Mouse (Mus musculus): Measurements from ENCODE around the gene Lrriq1. TPM values are rescaled to one million over a fixed set of nuclear protein-coding genes. Genes with fewer than 3 reads are reported as not detected.

The Lrriq1 gene
- polyA plus RNA-seq, 1 experiment = 4.4 TPM

DNA sequence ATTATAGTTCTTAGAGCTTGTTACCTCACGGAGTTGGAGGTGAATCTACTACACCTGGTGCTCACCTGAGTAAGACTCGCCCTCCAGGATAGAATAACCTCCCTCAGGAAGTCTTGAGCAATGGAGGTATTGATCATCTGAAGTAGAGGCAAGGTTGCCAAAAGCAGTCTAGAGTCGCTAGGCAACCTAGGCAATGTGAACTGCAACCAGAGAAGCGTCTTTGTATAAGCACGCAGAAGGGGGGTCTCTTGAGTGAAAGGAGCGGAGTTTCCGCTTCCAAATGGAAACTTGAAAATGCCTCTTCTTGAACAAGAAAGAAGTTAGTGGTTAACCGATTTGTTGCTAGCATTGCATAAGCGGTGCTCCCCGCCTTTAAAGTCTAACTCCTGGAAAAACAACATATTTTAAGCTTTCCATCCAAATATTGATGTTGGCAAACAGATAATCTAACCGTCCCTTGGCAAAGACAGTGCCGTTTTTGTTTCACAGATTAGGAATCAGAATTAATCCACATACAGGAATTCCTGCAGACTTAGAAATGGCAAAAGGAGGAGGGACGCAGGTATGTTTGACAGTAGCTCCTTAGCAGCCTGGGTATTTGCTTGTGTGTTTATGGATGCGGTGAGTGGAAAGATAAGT lies 201.0 kb downstream of the Lrriq1 start:
- 9% methylated on average over 14 of the region's 14 CpGs for WGBS
- Histone ChIP-seq H3K27ac (ENCODE audit: control insufficient read depth, insufficient read depth, low read depth, low read length, poor library complexity) (no peak overlapping the region), H3K4me1 (ENCODE audit: control insufficient read depth, insufficient read depth, low read length) (no peaks in the 10 kb centered on the region), H3K4me3 (replicated peaks; ENCODE audit: control insufficient read depth, low read depth, low read length) (no peak overlapping the region)
- no peak for TF ChIP-seq CTCF (IDR thresholded peaks at IDR 0.05; ENCODE audit: control insufficient read depth, insufficient read depth, low read length)
- TF ChIP-seq POLR2A (IDR thresholded peaks at IDR 0.05; ENCODE audit: borderline replicate concordance, control insufficient read depth, low read depth, low read length) = no peak

DNA sequence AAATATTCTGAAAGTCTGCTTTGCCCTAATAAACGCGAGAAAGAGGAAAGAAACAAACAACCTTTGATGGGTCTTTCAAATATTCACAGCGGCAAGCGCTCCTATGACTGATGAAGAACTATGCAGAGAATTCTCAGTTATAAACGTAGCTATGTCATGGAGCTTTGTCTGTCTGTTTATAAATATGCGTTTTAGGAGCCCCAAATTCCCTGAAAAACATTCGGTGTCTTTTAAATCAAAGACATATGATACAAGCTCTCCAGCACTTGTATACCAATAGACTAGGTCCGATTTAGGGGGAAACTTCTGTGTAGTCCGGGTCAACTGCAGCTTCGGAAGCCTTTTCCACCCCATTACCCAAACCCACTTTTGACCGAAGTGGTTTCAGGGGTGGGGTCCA lies 205.2 kb downstream of the Lrriq1 start:
- no peaks in the 10 kb centered on the region for H3K4me1 ChIP-seq (ENCODE audit: control insufficient read depth, insufficient read depth, low read length)
- no peak for TF ChIP-seq CTCF (IDR thresholded peaks at IDR 0.05; ENCODE audit: control insufficient read depth, insufficient read depth, low read length)
- no peak for TF ChIP-seq POLR2A (IDR thresholded peaks at IDR 0.05; ENCODE audit: borderline replicate concordance, control insufficient read depth, low read depth, low read length)
- WGBS = 11% methylated on average over 11 of the region's 11 CpGs
- H3K27ac ChIP-seq (ENCODE audit: control insufficient read depth, insufficient read depth, low read depth, low read length, poor library complexity) = no peak overlapping the region
- no peak overlapping the region for H3K4me3 ChIP-seq (replicated peaks; ENCODE audit: control insufficient read depth, low read depth, low read length)

DNA sequence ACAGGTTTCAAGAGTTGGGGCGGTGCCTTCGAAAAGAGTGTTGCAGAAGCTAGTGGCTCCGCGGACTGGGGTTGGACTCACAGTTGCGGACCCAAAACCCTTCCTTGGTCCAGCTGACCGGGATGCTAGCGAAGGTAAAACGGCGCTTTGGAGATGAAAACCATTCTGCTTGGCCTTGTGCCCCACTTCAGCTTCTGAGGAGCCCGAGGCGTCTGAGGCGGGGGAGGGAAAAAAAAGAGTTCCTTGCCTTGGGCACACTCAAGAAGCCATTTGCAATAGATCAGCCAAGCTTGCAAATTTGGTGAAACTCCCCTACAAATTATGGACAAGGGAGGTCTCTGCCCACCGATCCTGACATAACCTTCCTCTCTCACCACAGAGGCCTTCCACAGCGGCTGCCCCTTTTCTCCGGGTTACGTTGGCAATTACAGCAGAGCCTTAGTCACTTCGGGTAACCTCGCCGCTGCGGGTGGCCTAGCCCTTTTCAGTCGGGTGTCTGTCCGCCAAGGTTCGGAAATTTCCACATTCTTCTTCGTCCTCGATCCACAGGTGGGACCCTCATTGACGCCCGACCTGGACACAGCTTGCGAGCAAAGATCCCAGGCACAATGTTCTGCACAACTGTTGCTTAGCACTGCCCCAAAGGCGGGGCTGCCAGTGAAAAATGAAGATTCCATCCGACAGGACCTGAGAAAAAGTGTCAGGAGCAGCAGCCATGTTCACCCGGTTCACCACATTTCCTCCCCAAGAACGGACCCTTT lies 206.2 kb downstream of the Lrriq1 start, which contains the start of gene Alx1:
Gene Alx1, minus strand, starts transcription at position 486 of the 761 bp plus-strand sequence.
- Histone ChIP-seq H3K4me1 (ENCODE audit: control insufficient read depth, insufficient read depth, low read length) (no peaks in the 10 kb centered on the region), H3K4me3 (replicated peaks; ENCODE audit: control insufficient read depth, low read depth, low read length) (no peak within 1 kb of the TSS), H3K27ac (ENCODE audit: control insufficient read depth, insufficient read depth, low read depth, low read length, poor library complexity) (no peak within 1 kb of the TSS)
- no peak for TF ChIP-seq POLR2A (IDR thresholded peaks at IDR 0.05; ENCODE audit: borderline replicate concordance, control insufficient read depth, low read depth, low read length)
- no peak for TF ChIP-seq CTCF (IDR thresholded peaks at IDR 0.05; ENCODE audit: control insufficient read depth, insufficient read depth, low read length)
- 4% methylated on average over 32 of the region's 32 CpGs for WGBS

DNA sequence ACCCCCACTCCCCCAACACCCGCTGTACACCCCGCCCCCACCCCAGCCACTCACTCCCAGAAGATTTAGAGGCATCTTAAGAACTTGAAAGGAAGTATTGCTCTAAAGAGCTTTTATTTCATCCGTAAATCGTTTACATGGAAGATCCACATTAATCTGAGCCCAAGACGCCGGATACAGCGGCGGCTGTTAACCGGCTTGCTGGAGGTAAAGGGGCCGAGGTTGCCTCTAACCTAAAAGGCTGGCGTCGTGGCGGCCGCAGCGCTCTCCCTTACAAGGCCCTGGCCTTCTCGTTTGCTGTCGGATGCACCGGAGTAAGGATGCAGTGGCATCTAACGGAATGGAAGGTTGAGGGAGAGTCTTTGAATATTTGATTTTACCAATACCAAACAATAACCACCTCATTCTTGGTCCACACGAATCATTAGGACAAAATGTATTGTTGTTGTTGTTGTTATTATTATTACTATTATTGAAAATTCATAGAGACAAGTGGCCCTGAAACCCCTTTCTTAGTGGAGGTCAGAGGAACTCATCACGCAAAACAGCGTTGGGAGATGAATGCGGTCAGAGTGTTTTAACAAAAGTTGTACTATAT lies 206.9 kb downstream of the Lrriq1 start:
- no peak for TF ChIP-seq CTCF (IDR thresholded peaks at IDR 0.05; ENCODE audit: control insufficient read depth, insufficient read depth, low read length)
- TF ChIP-seq POLR2A (IDR thresholded peaks at IDR 0.05; ENCODE audit: borderline replicate concordance, control insufficient read depth, low read depth, low read length) = no peak
- no peaks in the 10 kb centered on the region for H3K4me1 ChIP-seq (ENCODE audit: control insufficient read depth, insufficient read depth, low read length)
- H3K4me3 ChIP-seq (replicated peaks; ENCODE audit: control insufficient read depth, low read depth, low read length) = no peak overlapping the region
- WGBS = 4% methylated on average over 23 of the region's 23 CpGs
- H3K27ac ChIP-seq (ENCODE audit: control insufficient read depth, insufficient read depth, low read depth, low read length, poor library complexity) = no peak overlapping the region

DNA sequence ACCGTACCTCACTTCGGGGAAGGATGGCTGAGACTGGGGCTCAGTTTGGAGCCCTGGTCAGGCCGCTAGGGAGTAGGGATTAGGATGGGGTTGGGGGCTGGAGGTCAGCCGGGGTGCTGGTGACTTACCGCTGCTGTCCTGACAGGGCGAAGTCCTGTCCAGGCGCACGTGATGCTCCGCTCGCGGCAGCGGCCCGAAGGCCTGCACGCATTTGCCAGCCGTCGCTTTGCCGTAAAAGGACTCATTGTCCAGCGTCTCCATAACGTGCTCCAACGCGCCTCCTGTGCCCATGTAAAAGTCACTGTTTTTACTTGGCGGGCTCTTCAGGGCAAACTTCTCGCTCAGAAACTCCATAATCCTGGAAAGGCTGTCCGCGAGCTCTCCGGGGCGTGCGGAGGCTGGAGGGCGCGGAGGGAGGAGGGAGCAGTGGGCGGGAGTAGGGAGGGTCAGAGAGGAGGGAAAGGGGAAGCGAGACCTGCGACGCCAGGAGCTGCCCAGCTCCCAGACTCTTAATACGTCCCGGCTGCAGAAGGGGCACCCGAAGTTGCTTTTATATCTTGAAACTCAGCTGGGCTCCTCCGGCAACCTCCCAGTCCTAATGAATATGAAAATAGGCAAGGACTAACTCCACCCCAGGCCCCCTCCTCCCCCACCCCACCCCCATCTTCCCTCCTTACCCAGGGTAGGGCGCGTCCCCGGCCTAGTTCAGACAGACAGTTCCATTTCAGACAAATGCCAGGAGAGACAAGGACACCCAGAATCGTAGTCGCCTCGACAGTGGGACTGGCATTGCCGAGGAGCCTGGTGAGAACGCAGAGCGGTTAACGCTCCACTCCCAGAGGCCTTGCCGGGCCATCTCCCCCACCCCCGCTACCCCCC lies 207.6 kb downstream of the Lrriq1 start:
- TF ChIP-seq CTCF (IDR thresholded peaks at IDR 0.05; ENCODE audit: control insufficient read depth, insufficient read depth, low read length) (no peak), POLR2A (IDR thresholded peaks at IDR 0.05; ENCODE audit: borderline replicate concordance, control insufficient read depth, low read depth, low read length) (no peak)
- Histone ChIP-seq H3K4me3 (replicated peaks; ENCODE audit: control insufficient read depth, low read depth, low read length) (no peak overlapping the region), H3K4me1 (ENCODE audit: control insufficient read depth, insufficient read depth, low read length) (no peaks in the 10 kb centered on the region), H3K27ac (ENCODE audit: control insufficient read depth, insufficient read depth, low read depth, low read length, poor library complexity) (no peak overlapping the region)
- WGBS = 4% methylated on average over 50 of the region's 50 CpGs

DNA sequence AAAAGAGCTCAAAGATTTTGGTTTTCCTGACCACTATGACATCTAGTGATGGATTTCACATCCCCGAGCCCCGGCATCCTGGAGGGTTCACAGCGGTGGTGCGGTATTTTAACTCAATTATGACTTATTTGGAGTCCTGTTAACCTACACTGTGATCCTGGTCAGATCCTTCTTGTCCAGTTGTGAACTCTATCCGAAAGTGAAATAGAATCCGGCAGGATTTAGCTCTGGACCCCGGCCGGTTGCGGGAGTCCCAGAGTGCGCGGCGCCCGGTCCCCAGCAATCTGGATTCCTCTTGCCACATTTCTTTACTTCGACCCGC lies 208.2 kb downstream of the Lrriq1 start:
- no peak for TF ChIP-seq POLR2A (IDR thresholded peaks at IDR 0.05; ENCODE audit: borderline replicate concordance, control insufficient read depth, low read depth, low read length)
- TF ChIP-seq CTCF (IDR thresholded peaks at IDR 0.05; ENCODE audit: control insufficient read depth, insufficient read depth, low read length) = no peak
- Histone ChIP-seq H3K27ac (ENCODE audit: control insufficient read depth, insufficient read depth, low read depth, low read length, poor library complexity) (no peak overlapping the region), H3K4me3 (replicated peaks; ENCODE audit: control insufficient read depth, low read depth, low read length) (no peak overlapping the region), H3K4me1 (ENCODE audit: control insufficient read depth, insufficient read depth, low read length) (no peaks in the 10 kb centered on the region)
- WGBS = 4% methylated on average over 15 of the region's 15 CpGs

DNA sequence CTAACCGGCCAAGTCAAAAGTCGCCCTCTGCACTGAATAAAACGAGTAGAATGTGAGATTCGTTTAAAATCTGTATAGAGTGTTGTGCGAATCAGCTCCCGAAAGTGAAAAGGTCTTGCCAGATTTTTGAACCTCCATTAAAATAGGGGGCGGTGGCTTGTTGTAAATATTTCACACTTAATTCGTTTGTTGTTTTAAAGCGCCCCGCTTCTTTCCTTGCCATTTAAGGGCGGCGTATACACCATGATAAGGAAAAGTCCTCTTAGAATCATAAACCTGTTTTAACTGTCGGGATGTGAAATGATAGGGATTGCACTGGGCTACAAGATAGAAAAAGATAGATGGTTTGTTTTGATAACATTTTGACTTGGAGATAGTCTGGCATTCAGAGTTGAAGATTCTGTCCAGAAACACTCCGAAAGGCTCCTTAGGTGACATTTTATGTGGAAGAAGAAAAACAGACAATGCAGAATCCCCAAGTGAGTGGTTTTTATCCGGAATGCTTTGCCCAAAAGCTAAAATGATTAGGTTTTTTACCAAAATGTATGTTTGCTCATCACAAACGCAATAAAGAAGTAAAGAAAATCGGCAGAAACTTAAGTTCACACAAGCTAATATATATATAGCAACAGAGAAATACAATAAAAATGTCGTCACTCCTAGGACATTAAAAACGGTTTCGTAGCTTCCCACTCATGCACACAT lies 208.7 kb downstream of the Lrriq1 start:
- Histone ChIP-seq H3K4me3 (replicated peaks; ENCODE audit: control insufficient read depth, low read depth, low read length) (no peak overlapping the region), H3K4me1 (ENCODE audit: control insufficient read depth, insufficient read depth, low read length) (no peaks in the 10 kb centered on the region), H3K27ac (ENCODE audit: control insufficient read depth, insufficient read depth, low read depth, low read length, poor library complexity) (no peak overlapping the region)
- 5% methylated on average over 20 of the region's 20 CpGs for WGBS
- no peak for TF ChIP-seq CTCF (IDR thresholded peaks at IDR 0.05; ENCODE audit: control insufficient read depth, insufficient read depth, low read length)
- TF ChIP-seq POLR2A (IDR thresholded peaks at IDR 0.05; ENCODE audit: borderline replicate concordance, control insufficient read depth, low read depth, low read length) = no peak
